Mouse (Mus musculus): ENCODE results near the gene Mef2b. TPM values are rescaled to one million over a fixed set of nuclear protein-coding genes. Genes with fewer than 3 reads are reported as not detected.

Gene Mef2b
- 2.3 and 4.3 TPM in 2 replicates for polyA plus RNA-seq (2012; rRNA removed)

- DNase-seq (ENCODE audit: low read depth in 1 of 2, low spot score in 2 of 2) = peak; percentile 98
- peak within 1 kb of the TSS; percentile 77 for H3K4me3 ChIP-seq (ENCODE audit: extremely low read depth, insufficient read depth, insufficient read length)
- peak within 1 kb of the TSS; percentile 79 for H3K27ac ChIP-seq (ENCODE audit: insufficient read depth, low read length)
- TF ChIP-seq POLR2A (IDR thresholded peaks at IDR 0.05; ENCODE audit: low read depth, low read length) (peak; percentile 47; the same call in 1 of the 2 replicates), CTCF (IDR thresholded peaks at IDR 0.05; ENCODE audit: extremely low read depth, insufficient read depth, insufficient read length, insufficient replicate concordance) (no peak)
- H3K4me1 ChIP-seq (ENCODE audit: control insufficient read depth, insufficient read depth, insufficient read length) = peaks cover 17% of the 10 kb centered on the region; the same call in 1 of the 2 replicates
- no peaks in the 10 kb centered on the region for H3K27me3 ChIP-seq (ENCODE audit: control insufficient read depth, insufficient read depth, low read length)
- WGBS = under 1% methylated on average over 46 of the region's 46 CpGs
- H3K36me3 ChIP-seq (ENCODE audit: control insufficient read depth, insufficient read depth, low read length) = peaks cover 12% of the 10 kb centered on the region
These were observed at the start of gene Mef2b, which contains the start of the genes Rfxank and Borcs8 for GRCm38 (mm10) chr8:70139026-70139857. Gene Mef2b (plus strand): TSS chr8:70139711. Gene Rfxank (minus strand): TSS chr8:70139154. Gene Borcs8 (plus strand): TSS chr8:70139499.

- DNase-seq (ENCODE audit: low read depth in 1 of 2, low spot score in 2 of 2) = no peak
- TF ChIP-seq CTCF (IDR thresholded peaks at IDR 0.05; ENCODE audit: extremely low read depth, insufficient read depth, insufficient read length, insufficient replicate concordance) = no peak
- no peak for TF ChIP-seq POLR2A (IDR thresholded peaks at IDR 0.05; ENCODE audit: low read depth, low read length)
- Histone ChIP-seq H3K36me3 (ENCODE audit: control insufficient read depth, insufficient read depth, low read length) (no peaks in the 10 kb centered on the region), H3K4me3 (ENCODE audit: extremely low read depth, insufficient read depth, insufficient read length) (no peak overlapping the region), H3K27me3 (ENCODE audit: control insufficient read depth, insufficient read depth, low read length) (peaks cover 1% of the 10 kb centered on the region; the same call in 1 of the 2 replicates), H3K4me1 (ENCODE audit: control insufficient read depth, insufficient read depth, insufficient read length) (peaks cover 3% of the 10 kb centered on the region; the same call in 1 of the 2 replicates), H3K27ac (ENCODE audit: insufficient read depth, low read length) (no peak overlapping the region)
- WGBS = 82% methylated on average over 8 of the region's 8 CpGs
These were observed 46.7 kb upstream of the Mef2b start for GRCm38 (mm10) chr8:70092786-70093185.

- TF ChIP-seq POLR2A (IDR thresholded peaks at IDR 0.05; ENCODE audit: low read depth, low read length) (no peak), CTCF (IDR thresholded peaks at IDR 0.05; ENCODE audit: extremely low read depth, insufficient read depth, insufficient read length, insufficient replicate concordance) (no peak)
- no peaks in the 10 kb centered on the region for H3K36me3 ChIP-seq (ENCODE audit: control insufficient read depth, insufficient read depth, low read length)
- no peaks in the 10 kb centered on the region for H3K27me3 ChIP-seq (ENCODE audit: control insufficient read depth, insufficient read depth, low read length)
- no peak overlapping the region for H3K4me3 ChIP-seq (ENCODE audit: extremely low read depth, insufficient read depth, insufficient read length)
- 68% methylated on average over 8 of the region's 8 CpGs for WGBS
- H3K27ac ChIP-seq (ENCODE audit: insufficient read depth, low read length) = no peak overlapping the region
- H3K4me1 ChIP-seq (ENCODE audit: control insufficient read depth, insufficient read depth, insufficient read length) = no peaks in the 10 kb centered on the region
- no peak for DNase-seq (ENCODE audit: low read depth in 1 of 2, low spot score in 2 of 2)
These were observed 40.2 kb upstream of the Mef2b start for GRCm38 (mm10) chr8:70099276-70099675.

GRCm38 (mm10) chr8:70100241-70100640 lies 39.3 kb upstream of the Mef2b start:
- DNase-seq (ENCODE audit: low read depth in 1 of 2, low spot score in 2 of 2) = no peak
- no peaks in the 10 kb centered on the region for H3K36me3 ChIP-seq (ENCODE audit: control insufficient read depth, insufficient read depth, low read length)
- H3K4me3 ChIP-seq (ENCODE audit: extremely low read depth, insufficient read depth, insufficient read length) = no peak overlapping the region
- no peak overlapping the region for H3K27ac ChIP-seq (ENCODE audit: insufficient read depth, low read length)
- WGBS = 79% methylated on average over 8 of the region's 8 CpGs
- no peaks in the 10 kb centered on the region for H3K27me3 ChIP-seq (ENCODE audit: control insufficient read depth, insufficient read depth, low read length)
- no peak for TF ChIP-seq CTCF (IDR thresholded peaks at IDR 0.05; ENCODE audit: extremely low read depth, insufficient read depth, insufficient read length, insufficient replicate concordance)
- TF ChIP-seq POLR2A (IDR thresholded peaks at IDR 0.05; ENCODE audit: low read depth, low read length) = no peak
- H3K4me1 ChIP-seq (ENCODE audit: control insufficient read depth, insufficient read depth, insufficient read length) = no peaks in the 10 kb centered on the region

- Histone ChIP-seq H3K4me1 (ENCODE audit: control insufficient read depth, insufficient read depth, insufficient read length) (no peaks in the 10 kb centered on the region), H3K27me3 (ENCODE audit: control insufficient read depth, insufficient read depth, low read length) (no peaks in the 10 kb centered on the region), H3K4me3 (ENCODE audit: extremely low read depth, insufficient read depth, insufficient read length) (no peak overlapping the region), H3K36me3 (ENCODE audit: control insufficient read depth, insufficient read depth, low read length) (no peaks in the 10 kb centered on the region), H3K27ac (ENCODE audit: insufficient read depth, low read length) (no peak overlapping the region)
- DNase-seq (ENCODE audit: low read depth in 1 of 2, low spot score in 2 of 2) = peak; percentile 39 to 59
- peak; percentile 89; the same call in 1 of the 2 replicates for TF ChIP-seq CTCF (IDR thresholded peaks at IDR 0.05; ENCODE audit: extremely low read depth, insufficient read depth, insufficient read length, insufficient replicate concordance)
- TF ChIP-seq POLR2A (IDR thresholded peaks at IDR 0.05; ENCODE audit: low read depth, low read length) = no peak
- 8% methylated on average over 6 of the region's 6 CpGs for WGBS
These were observed 35.0 kb upstream of the Mef2b start for GRCm38 (mm10) chr8:70104506-70104905.

- WGBS = 53% methylated on average over 7 of the region's 7 CpGs
- Histone ChIP-seq H3K4me1 (ENCODE audit: control insufficient read depth, insufficient read depth, insufficient read length) (no peaks in the 10 kb centered on the region; the same call in 1 of the 2 replicates), H3K27ac (ENCODE audit: insufficient read depth, low read length) (no peak overlapping the region), H3K27me3 (ENCODE audit: control insufficient read depth, insufficient read depth, low read length) (no peaks in the 10 kb centered on the region), H3K36me3 (ENCODE audit: control insufficient read depth, insufficient read depth, low read length) (no peaks in the 10 kb centered on the region), H3K4me3 (ENCODE audit: extremely low read depth, insufficient read depth, insufficient read length) (no peak overlapping the region)
- TF ChIP-seq POLR2A (IDR thresholded peaks at IDR 0.05; ENCODE audit: low read depth, low read length) (no peak), CTCF (IDR thresholded peaks at IDR 0.05; ENCODE audit: extremely low read depth, insufficient read depth, insufficient read length, insufficient replicate concordance) (no peak)
- DNase-seq (ENCODE audit: low read depth in 1 of 2, low spot score in 2 of 2) = no peak
These were observed 34.6 kb upstream of the Mef2b start for GRCm38 (mm10) chr8:70104922-70105321.
